Mouse (Mus musculus) testis, adult 2 months (tissue): ENCODE results near the gene Jup. TPM values are rescaled to one million over a fixed set of nuclear protein-coding genes. Genes with fewer than 3 reads are reported as not detected.

Experiments
- H3K27ac ChIP-seq: fragments of 200-500 bp; 2 replicates; pipeline ENCODE4 v1.5.1; 2012; ENCODE audit warnings: low read depth, low read length; ENCODE audit not compliant: control insufficient read depth, insufficient read depth
- H3K27me3 ChIP-seq: fragments of 200-500 bp; 2 replicates; pipeline ENCODE4 v1.6.1; 2012; ENCODE audit warnings: mild to moderate bottlenecking, low read length, moderate library complexity; ENCODE audit not compliant: control insufficient read depth, insufficient read depth
- H3K36me3 ChIP-seq: fragments of 200-500 bp; 2 replicates; pipeline ENCODE4 v1.6.1; 2012; ENCODE audit warnings: mild to moderate bottlenecking, low read length; ENCODE audit not compliant: control insufficient read depth, insufficient read depth
- H3K4me1 ChIP-seq: fragments of 200-500 bp; 2 replicates; pipeline ENCODE4 v1.6.1; 2012; ENCODE audit warnings: low read length; ENCODE audit not compliant: control insufficient read depth, insufficient read depth
- H3K4me3 ChIP-seq: fragments of 200-500 bp; 2 replicates; pipeline ENCODE4 v1.5.1; 2012; ENCODE audit warnings: low read depth, mild to moderate bottlenecking, low read length, moderate library complexity, mixed read lengths; ENCODE audit not compliant: control insufficient read depth
- CTCF ChIP-seq: fragments of 200-500 bp; IDR thresholded peaks from 2 replicates; pipeline ENCODE4 v1.5.1; 2012; ENCODE audit warnings: low read depth, mild to moderate bottlenecking, inconsistent platforms, low read length, moderate library complexity; ENCODE audit not compliant: control insufficient read depth, insufficient read depth, insufficient replicate concordance
- POLR2A ChIP-seq: fragments of 200-500 bp; IDR thresholded peaks from 2 replicates; pipeline ENCODE4 v1.6.1; 2012; ENCODE audit warnings: low read depth, mild to moderate bottlenecking, inconsistent platforms, low read length, moderate library complexity; ENCODE audit not compliant: control insufficient read depth
- polyA plus RNA-seq: library from polyadenylated mRNA; depleted of rRNA; stranded (reverse); fragments of >200 nt; gene quantifications from 2 replicates; pipeline ENCODE4 v1.2.3, GENCODE M21; 2012

Jup gene
- polyA plus RNA-seq, 1 experiment = 103 TPM

GRCm38 (mm10) chr11:100408076-100408834 is 10.7 kb upstream of the Jup start:
- Histone ChIP-seq H3K4me3 (no peak overlapping the region), H3K4me1 (no peaks in the 10 kb centered on the region; the same call in 1 of the 2 replicates), H3K36me3 (no peaks in the 10 kb centered on the region), H3K27ac (no peak overlapping the region), H3K27me3 (no peaks in the 10 kb centered on the region)
- TF ChIP-seq POLR2A (no peak), CTCF (peak; percentile 19; the same call in 1 of the 2 replicates)

GRCm38 (mm10) chr11:100406995-100407705 is 9.6 kb upstream of the Jup start:
- Histone ChIP-seq H3K4me1 (no peaks in the 10 kb centered on the region), H3K27ac (no peak overlapping the region), H3K27me3 (no peaks in the 10 kb centered on the region), H3K4me3 (no peak overlapping the region), H3K36me3 (no peaks in the 10 kb centered on the region)
- TF ChIP-seq CTCF (no peak), POLR2A (no peak)

- Histone ChIP-seq H3K36me3 (no peaks in the 10 kb centered on the region), H3K4me3 (no peak overlapping the region), H3K27me3 (no peaks in the 10 kb centered on the region), H3K27ac (no peak overlapping the region), H3K4me1 (0 out of 2 replicates have a peak, but pooled peaks cover 2% of the 10 kb centered on the region)
- TF ChIP-seq CTCF = no peak
- TF ChIP-seq POLR2A = no peak
Observed at GRCm38 (mm10) chr11:100406273-100406672, 8.7 kb upstream of the Jup start.

GRCm38 (mm10) chr11:100404456-100405074 is 7.0 kb upstream of the Jup start:
- H3K27ac ChIP-seq = no peak overlapping the region
- no peaks in the 10 kb centered on the region for H3K27me3 ChIP-seq
- no peak overlapping the region for H3K4me3 ChIP-seq
- 0 out of 2 replicates have a peak, but pooled peaks cover 2% of the 10 kb centered on the region for H3K4me1 ChIP-seq
- TF ChIP-seq POLR2A (no peak), CTCF (no peak)
- H3K36me3 ChIP-seq = no peaks in the 10 kb centered on the region

GRCm38 (mm10) chr11:100403445-100404134 is 6.0 kb upstream of the Jup start:
- Histone ChIP-seq H3K36me3 (no peaks in the 10 kb centered on the region), H3K4me3 (no peak overlapping the region), H3K27me3 (no peaks in the 10 kb centered on the region), H3K4me1 (0 out of 2 replicates have a peak, but pooled peaks cover 2% of the 10 kb centered on the region), H3K27ac (no peak overlapping the region)
- TF ChIP-seq POLR2A (no peak), CTCF (no peak)

GRCm38 (mm10) chr11:100402682-100403081 is 5.1 kb upstream of the Jup start:
- H3K27me3 ChIP-seq = no peaks in the 10 kb centered on the region
- no peak overlapping the region for H3K27ac ChIP-seq
- H3K4me3 ChIP-seq = no peak overlapping the region
- H3K36me3 ChIP-seq = no peaks in the 10 kb centered on the region
- H3K4me1 ChIP-seq = peaks cover 3% of the 10 kb centered on the region
- TF ChIP-seq CTCF (no peak), POLR2A (no peak)

GRCm38 (mm10) chr11:100402240-100402639 is 4.7 kb upstream of the Jup start:
- Histone ChIP-seq H3K36me3 (no peaks in the 10 kb centered on the region), H3K27ac (no peak overlapping the region), H3K4me3 (no peak overlapping the region), H3K4me1 (peaks cover 5% of the 10 kb centered on the region), H3K27me3 (no peaks in the 10 kb centered on the region)
- TF ChIP-seq POLR2A = no peak
